Mouse (Mus musculus): ENCODE measurements at regions not wholly inside any gene's neighbourhood (a gene's known extent, or its start where the extent isn't known, plus 50 kb on each side); places are given as distances from the start of the nearest gene placed in this dataset.
A peak's percentile ranks its signal among the peaks of the same experiment; 100 is the strongest.

DNA sequence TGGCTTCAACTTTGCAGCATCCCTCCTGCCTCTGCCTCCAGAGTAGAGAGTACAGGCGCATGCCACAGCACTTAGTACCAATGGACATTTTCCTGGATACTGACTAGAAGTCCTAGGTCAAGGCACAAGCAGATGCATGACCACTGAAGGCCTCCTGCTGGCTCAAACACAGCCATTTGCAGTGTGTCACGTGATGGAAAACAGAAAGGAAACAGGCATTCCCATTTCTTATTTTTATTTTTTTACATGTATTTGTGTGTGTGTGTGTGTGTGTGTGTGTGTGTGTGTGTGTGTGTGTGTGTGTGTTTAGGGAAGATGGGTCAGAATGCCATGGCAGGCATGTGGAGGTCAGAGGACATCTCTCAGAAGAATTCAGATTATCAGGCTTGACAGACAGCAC is 65.6 kb downstream of the Thap12 start:
- H3K4me3 ChIP-seq (ENCODE audit: control insufficient read depth in 1 of 2, insufficient read depth in 1 of 2, low read depth in 2 of 2, low read length in 2 of 2) = no peak overlapping the region
- no peaks in the 10 kb centered on the region; a peak in 1 of 4 replicates for H3K27me3 ChIP-seq (ENCODE audit: control insufficient read depth in 1 of 2, insufficient read depth in 2 of 2, low read length in 2 of 2)
- no peak for DNase-seq (ENCODE audit: low read depth, low spot score)
- no peaks in the 10 kb centered on the region for H3K9me3 ChIP-seq (replicated peaks; ENCODE audit: insufficient read depth, low read length)
- peak; percentile 32; the same call in 1 of the 2 replicates for TF ChIP-seq USF1 (IDR thresholded peaks at IDR 0.05; ENCODE audit: low read depth, low read length)
- TF ChIP-seq POLR2AphosphoS2 (IDR thresholded peaks at IDR 0.05; ENCODE audit: low read length) = no peak
- H3K9ac ChIP-seq (ENCODE audit: control insufficient read depth, low read depth, low read length, poor library complexity, severe bottlenecking) = no peak overlapping the region
- no peaks in the 10 kb centered on the region for H3K79me2 ChIP-seq (ENCODE audit: control insufficient read depth, insufficient read depth, low read length, poor library complexity)
- no peaks in the 10 kb centered on the region for H3K36me3 ChIP-seq (ENCODE audit: control insufficient read depth in 1 of 2, insufficient read depth in 2 of 2, low read length in 2 of 2)
- peaks cover 3 to 9% of the 10 kb centered on the region in 2 experiments; a peak in 3 of 4 replicates for H3K4me1 ChIP-seq (ENCODE audit: control insufficient read depth in 1 of 2, insufficient read depth in 2 of 2, low read length in 2 of 2)
- no peak overlapping the region for H3K27ac ChIP-seq (ENCODE audit: control insufficient read depth, low read depth, low read length)

DNA sequence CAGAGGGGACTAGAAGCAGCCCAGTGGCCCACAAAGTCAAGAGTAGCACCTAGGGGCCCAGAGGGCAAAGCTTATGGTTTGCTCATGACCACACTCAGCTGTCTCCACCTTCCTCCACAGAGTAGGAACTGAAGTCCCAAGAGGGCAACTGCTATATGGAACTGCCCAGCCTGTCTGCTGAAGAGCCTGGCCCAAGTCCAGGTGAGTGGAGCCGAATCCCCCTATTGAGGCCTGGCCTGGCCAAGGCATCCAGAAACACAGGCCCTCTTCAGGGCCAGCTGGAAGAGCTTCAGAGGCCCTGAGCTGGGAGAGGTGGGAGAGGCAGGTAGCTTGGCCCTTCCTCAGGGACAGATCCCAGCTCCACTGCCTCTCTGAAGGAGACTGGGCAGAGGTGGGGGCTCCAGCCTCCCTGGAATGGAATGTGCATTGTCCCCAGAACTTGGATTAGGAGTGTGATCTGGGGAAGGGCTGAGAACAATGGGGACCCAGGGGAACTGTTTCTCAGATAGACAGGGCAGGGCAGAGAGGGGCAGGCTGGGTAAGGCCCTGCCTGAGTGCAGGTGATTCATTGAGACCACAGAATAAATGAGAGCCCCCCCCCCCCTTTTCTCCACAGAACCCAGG is 65.7 kb upstream of the Wnt11 start:
- Histone ChIP-seq H3K27ac (ENCODE audit: control insufficient read depth, low read depth, low read length) (no peak overlapping the region), H3K36me3 (ENCODE audit: control insufficient read depth in 1 of 2, insufficient read depth in 2 of 2, low read length in 2 of 2) (no peaks in the 10 kb centered on the region), H3K27me3 (ENCODE audit: control insufficient read depth in 1 of 2, insufficient read depth in 2 of 2, low read length in 2 of 2) (no peaks in the 10 kb centered on the region), H3K79me2 (ENCODE audit: control insufficient read depth, insufficient read depth, low read length, poor library complexity) (no peaks in the 10 kb centered on the region), H3K9me3 (replicated peaks; ENCODE audit: insufficient read depth, low read length) (no peaks in the 10 kb centered on the region), H3K9ac (ENCODE audit: control insufficient read depth, low read depth, low read length, poor library complexity, severe bottlenecking) (no peak overlapping the region), H3K4me3 (ENCODE audit: control insufficient read depth in 1 of 2, insufficient read depth in 1 of 2, low read depth in 2 of 2, low read length in 2 of 2) (no peak overlapping the region), H3K4me1 (ENCODE audit: control insufficient read depth in 1 of 2, insufficient read depth in 2 of 2, low read length in 2 of 2) (peaks cover 3 to 9% of the 10 kb centered on the region in 2 experiments; a peak in 3 of 4 replicates)
- no peak for DNase-seq (ENCODE audit: low read depth, low spot score)
- TF ChIP-seq MEF2A (IDR thresholded peaks at IDR 0.05; ENCODE audit: extremely low read depth, insufficient replicate concordance, low read depth, low read length, poor library complexity, severe bottlenecking) (no peak), ZKSCAN1 (IDR thresholded peaks at IDR 0.05; ENCODE audit: low read depth, low read length) (no peak), GABPA (IDR thresholded peaks at IDR 0.05; ENCODE audit: low read depth, low read length) (no peak), CHD2 (IDR thresholded peaks at IDR 0.05; ENCODE audit: low read length) (no peak), TBP (IDR thresholded peaks at IDR 0.05; ENCODE audit: low read depth, low read length) (no peak), MAZ (IDR thresholded peaks at IDR 0.05; ENCODE audit: low read depth, low read length) (no peak), UBTF (IDR thresholded peaks at IDR 0.05; ENCODE audit: borderline replicate concordance, insufficient read depth, low read depth, low read length) (no peak), BHLHE40 (IDR thresholded peaks at IDR 0.05; ENCODE audit: borderline replicate concordance, low read depth, low read length) (no peak)

- H3K27ac ChIP-seq (ENCODE audit: control insufficient read depth, low read depth, low read length) = peak overlapping the region; percentile 43
Observed at GRCm38 (mm10) chr7:98770257-98770890, 64.5 kb upstream of the Wnt11 start.

More at GRCm38 (mm10) chr7:98770257-98770890, 64.5 kb upstream of the Wnt11 start:
- no peaks in the 10 kb centered on the region for H3K27me3 ChIP-seq (ENCODE audit: control insufficient read depth in 1 of 2, insufficient read depth in 2 of 2, low read length in 2 of 2)
- no peaks in the 10 kb centered on the region for H3K9me3 ChIP-seq (replicated peaks; ENCODE audit: insufficient read depth, low read length)
- H3K36me3 ChIP-seq (ENCODE audit: control insufficient read depth in 1 of 2, insufficient read depth in 2 of 2, low read length in 2 of 2) = no peaks in the 10 kb centered on the region
- peaks cover 3 to 9% of the 10 kb centered on the region in 2 experiments; a peak in 3 of 4 replicates for H3K4me1 ChIP-seq (ENCODE audit: control insufficient read depth in 1 of 2, insufficient read depth in 2 of 2, low read length in 2 of 2)
- H3K4me3 ChIP-seq (ENCODE audit: control insufficient read depth in 1 of 2, insufficient read depth in 1 of 2, low read depth in 2 of 2, low read length in 2 of 2) = peak overlapping the region; percentile 21 to 46
- peak overlapping the region; percentile 44 for H3K9ac ChIP-seq (ENCODE audit: control insufficient read depth, low read depth, low read length, poor library complexity, severe bottlenecking)
- H3K79me2 ChIP-seq (ENCODE audit: control insufficient read depth, insufficient read depth, low read length, poor library complexity) = no peaks in the 10 kb centered on the region
- peak; percentile 73 for DNase-seq (ENCODE audit: low read depth, low spot score)
- no peak for TF ChIP-seq BHLHE40 (IDR thresholded peaks at IDR 0.05; ENCODE audit: borderline replicate concordance, low read depth, low read length)
- peak; percentile 63 for TF ChIP-seq NELFE (IDR thresholded peaks at IDR 0.05; ENCODE audit: low read depth, low read length)
- peak; percentile 76 for TF ChIP-seq ZMIZ1 (IDR thresholded peaks at IDR 0.05; ENCODE audit: low read depth, low read length)
- TF ChIP-seq POLR2A (IDR thresholded peaks at IDR 0.05; ENCODE audit: control insufficient read depth in 1 of 2, insufficient read depth in 1 of 2, low read depth in 1 of 2, low read length in 2 of 2, poor library complexity in 1 of 2) = peak; percentile 58 to 72; a peak in 3 of 4 replicates
- no peak; a peak in 1 of 6 replicates for TF ChIP-seq CTCF (IDR thresholded peaks at IDR 0.05 in 2 of 3, conservative IDR thresholded peaks at IDR 0.05 in 1 of 3; ENCODE audit: control insufficient read depth in 1 of 3, insufficient read depth in 1 of 3, low read depth in 2 of 3, low read length in 3 of 3, poor library complexity in 1 of 3, severe bottlenecking in 1 of 3)
